Mouse (Mus musculus) layer of hippocampus, postnatal 10 days (tissue): ENCODE results near the gene Akap1. TPM values are rescaled to one million over a fixed set of nuclear protein-coding genes. Genes with fewer than 3 reads are reported as not detected.

Experiments
- DNase-seq, 2 experiments: peaks; one replicate each; pipeline ENCODE4 v3.0.0; 2021; ENCODE audit warnings: low spot score in 2 of 2
- total RNA-seq, 2 experiments: library from RNA; stranded (reverse); gene quantifications; 2 replicates each; pipeline ENCODE4 v1.2.3; 2021

Gene Akap1
- total RNA-seq, 2 experiments from 2014 or later: 44.1 to 45.8 TPM

DNA sequence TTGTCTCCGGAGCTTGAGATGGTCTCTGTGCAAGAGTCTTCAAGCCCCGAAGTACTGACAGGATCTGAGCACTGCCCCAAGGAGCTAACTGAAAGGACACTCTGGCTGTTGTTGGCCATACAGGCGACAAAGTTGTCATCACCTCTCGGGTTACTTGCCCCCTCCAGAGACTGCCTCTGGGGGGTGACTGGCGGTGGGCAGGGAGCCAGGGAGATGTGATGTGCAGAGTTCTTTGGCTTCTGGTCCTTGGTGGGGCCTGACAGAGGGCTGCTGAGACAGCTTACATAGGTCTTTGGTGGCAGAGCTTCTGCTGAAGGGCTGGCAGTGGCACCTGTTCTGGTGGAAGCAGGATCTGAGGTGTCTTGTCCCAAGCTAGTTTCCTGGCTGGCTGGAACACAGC, 20.0 kb downstream of the Akap1 start:
- DNase-seq: no peak

DNA sequence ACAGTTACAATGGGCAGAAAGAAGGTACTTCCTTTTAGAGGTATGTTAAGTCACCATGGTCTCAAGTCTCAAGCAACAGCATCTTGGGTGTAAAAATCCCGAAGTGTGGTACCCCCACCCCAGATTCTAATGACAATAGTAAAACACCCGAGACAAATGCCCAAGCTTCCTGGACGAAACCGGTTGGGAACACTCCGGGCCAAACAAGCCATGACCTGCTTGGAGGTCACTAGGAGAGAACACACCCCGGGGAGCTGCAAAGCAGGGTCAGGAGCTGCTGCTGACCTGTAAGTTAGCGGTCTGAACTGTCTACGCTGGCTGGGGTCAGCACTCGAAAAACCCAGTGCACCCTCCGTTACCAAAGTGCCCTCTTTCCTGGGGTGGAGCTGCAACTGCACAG, 21.1 kb downstream of the Akap1 start:
- no peak for DNase-seq

DNA sequence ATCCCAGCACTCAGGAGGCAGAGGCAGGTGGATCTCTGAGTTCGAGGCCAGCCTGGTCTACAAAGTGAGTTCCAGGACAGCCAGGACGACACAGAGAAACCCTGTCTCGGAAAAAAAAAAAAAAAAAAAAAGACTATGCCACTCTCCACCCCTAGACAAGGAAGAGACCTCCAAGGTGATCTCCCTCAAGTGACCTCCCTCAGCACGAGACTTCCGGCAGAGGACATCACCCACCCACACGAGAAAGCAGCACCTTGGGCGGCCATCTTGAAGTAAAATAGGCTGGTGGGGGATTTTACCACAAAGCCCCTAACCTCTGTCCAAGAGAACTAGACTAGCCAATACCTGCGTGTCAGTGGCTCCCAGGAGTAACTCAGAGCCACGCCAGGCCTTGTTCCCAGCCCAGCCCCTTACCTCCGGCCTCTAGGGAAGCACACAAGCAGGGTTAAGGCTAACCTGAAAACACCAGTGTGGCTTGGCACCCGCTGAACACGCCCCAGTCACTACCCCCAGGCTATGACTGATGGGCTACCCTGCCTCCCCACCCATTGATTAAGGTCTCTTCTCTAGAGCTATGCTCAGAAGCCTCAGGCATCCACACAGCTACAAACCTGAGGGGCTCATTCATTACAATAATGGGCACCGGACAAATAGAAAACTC, 21.9 kb downstream of the Akap1 start:
- DNase-seq: no peak

DNA sequence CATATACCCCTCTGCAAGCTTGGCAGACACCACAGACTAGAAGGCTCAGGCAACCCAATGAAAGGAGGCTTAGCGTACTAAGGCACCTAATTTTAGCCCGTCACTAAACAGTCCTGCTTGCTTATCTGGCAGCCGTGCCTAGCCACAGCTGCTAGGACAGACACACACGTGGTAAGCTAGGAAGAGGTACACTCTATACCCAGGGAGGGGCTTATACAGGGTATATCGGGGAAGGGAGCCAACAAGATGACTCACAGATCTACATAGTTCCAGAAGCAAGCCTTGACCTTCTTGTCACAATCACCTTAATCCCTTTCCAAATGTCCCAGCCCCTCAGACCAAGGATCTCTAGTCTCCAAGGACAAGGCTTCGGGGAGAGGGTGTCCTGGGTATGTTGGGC, 23.0 kb downstream of the Akap1 start:
- DNase-seq: no peak

DNA sequence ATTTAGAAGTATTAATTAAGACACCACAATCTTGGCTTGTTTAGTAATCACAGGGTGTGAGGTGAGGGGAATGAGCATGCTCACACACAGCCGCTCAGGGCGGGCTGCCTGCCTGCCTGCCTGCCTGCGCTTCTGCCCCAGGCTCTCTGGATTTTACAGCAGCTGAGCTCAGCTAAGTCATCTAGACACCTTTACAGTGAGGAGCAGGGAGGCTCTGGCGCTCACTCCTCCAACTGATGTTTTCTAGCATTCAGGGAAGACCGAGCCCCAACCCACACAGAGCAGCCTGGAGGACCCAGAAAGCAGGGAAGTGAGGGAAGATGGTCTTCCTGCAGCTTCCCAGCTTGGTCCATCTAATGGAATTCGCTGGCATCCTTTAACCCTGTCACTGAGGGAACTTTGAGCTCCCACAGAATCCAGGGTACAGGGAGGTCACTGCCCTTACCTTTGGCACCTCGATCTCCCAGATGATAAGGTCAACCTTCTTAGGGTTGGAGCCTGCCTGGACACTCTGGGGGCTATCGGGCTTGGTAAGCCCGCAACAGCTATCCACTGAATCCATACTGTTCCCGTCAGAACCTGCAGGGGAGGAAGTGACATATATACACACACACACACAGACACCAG, 23.5 kb downstream of the Akap1 start:
- DNase-seq: no peak

DNA sequence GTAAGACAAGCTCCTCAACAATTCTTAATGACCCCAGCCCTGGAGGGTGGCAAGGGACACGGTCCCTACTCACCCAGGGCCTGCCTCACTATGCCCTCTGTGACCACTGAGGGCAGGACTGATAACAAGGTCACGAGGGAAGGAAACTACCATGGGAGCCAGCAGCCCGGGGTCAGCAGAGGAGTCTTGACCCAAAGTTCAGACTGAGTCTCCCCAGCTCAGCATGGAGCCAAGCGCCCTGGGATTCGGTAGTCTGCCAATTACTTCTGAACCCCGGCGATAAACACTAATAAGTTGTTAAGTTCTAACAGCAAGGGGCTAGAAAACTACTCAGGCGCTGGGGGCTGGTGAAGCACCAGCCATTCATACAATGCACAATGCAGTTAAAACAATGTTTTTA, 24.1 kb downstream of the Akap1 start:
- DNase-seq: no peak

DNA sequence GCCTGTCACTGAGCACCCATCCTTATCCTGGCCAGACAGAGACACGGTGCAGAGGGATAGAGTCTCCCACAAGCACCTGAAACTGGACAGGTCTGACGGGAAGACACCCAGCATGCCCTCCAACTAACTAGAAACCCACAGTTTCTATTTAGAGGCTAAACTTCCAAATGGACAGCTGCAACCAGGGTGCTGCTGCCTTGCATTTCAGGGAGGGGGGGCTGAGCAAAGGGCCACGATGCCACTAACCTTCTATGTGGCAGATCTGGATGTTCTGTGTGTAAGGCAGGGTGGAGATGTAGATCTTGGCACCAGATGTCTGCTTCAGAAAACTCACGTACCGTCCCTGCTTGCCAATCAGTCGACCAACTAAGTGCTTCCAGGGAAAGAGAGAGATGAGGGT, 25.0 kb downstream of the Akap1 start:
- DNase-seq: no peak

DNA sequence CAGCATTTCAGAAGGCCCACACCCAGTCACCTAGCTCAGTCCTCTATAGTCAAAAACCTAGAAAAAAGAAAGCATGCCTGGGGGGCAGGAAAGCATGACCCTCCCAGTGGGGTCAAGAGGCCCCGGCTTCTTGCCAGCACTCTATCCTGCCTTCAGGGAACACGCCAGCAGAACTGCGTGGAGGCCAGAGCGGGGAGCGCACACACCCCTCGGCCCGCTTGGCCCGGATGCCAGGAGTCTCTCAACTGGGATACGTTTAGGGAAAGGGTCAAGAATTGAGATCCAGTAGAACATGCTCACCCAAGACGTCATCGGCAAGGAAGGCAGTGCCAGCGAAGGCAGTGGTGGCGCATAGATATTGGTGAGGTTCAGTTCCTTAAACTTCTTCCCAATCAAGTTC, 25.8 kb downstream of the Akap1 start:
- no peak for DNase-seq

DNA sequence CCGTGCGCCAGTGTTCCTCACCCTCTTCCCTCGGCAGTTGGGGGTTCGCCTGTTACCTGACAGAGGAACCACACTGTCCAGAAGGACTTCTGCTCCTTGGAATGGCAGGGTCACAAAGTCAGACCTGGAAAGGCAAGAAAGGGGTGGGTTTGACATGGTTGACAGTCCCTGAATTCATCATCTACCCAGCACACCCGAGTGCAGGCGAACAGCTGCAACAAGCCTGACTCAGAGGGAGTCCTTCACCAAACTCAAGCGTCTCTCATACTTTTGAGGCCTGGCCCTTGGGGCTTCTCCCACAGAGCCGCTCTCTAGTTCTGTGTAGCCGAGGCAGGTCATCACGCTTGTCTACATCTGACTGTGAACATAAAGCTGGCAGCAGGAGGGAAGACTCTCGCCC, 29.8 kb downstream of the Akap1 start:
- no peak for DNase-seq

DNA sequence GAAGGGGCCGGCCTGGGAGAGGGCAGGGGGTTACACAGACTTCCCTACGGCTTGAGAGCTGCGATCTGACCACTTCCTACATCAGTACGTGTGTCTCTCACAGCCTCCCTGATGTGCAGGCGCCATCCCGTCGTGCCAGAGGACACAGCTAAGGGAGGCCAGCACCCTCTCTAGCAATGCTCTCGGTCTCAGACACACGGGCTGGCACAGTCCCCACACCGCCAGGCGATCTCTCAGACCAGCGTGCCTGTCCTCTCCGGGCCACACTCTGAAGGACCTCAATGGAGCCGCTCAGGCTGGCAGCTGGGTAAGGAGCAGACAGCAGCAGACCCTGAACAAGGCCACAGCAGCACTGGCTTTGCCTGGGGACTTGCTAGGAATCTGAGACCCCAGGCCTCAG, 30.3 kb downstream of the Akap1 start:
- DNase-seq: no peak

DNA sequence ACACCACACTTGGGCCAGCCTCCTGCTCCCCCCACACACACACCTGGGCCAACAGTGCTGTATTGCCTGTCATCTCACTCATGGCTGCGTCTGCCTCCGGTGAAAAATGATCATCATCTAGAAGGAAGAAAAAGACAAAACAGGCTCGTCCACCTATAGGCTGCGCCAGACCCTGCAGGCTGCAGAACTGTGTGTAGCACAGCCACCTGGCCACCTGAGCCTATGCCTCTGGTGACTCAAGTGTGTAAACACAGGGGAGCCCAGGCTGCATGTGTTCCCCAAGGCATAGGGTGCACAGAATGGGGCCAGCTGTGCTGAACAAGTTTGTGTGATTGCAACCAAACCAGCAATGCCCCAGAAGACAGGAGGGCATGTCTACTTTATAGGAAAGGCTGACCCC, 31.3 kb downstream of the Akap1 start:
- no peak for DNase-seq

DNA sequence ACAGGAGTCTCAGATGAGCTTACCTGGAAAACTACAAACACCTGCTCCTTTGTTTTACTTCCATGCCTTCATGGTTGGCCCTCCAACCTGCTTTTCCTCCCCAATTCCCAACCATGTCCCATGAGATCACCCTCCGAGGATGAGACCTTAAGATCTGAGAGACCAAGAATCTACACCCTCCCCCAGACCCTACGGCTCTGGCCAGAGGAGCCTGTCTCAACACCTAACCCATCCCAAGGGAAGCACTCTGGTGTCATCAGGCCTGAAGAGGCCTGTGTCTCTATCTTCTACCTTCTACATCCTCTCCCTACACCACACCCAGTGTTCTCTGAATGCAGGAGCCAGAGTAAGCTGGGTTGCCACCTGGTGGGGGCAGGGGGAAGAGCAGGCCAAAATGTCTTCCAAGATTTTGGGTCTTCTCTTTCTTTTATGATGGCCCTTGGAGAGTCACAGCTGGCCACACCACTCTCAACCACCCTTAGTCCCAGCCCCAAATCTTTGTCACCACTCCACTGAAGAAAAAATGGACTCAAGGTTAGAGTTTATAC, 34.1 kb downstream of the Akap1 start:
- peak in 1 of 2 experiments; percentile 48 for DNase-seq

DNA sequence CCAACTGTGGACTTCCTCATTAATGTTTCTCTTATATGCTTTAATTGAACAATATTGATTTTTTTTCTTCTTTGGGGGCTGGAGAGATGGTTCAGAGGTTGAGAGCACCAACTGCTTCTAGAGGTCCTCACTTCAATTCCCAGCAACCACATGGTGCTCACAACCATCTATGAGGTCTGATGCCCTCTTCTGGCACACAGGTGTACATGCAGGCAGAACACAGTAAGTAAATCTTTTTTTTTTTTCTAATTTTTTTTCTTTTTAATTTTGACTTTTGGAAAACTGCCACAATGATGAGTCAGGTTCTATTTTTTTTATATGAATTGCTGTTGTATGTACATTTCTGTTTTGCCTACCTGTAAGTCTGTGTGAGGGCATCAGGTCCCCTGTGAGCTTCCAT, 35.9 kb downstream of the Akap1 start:
- no peak for DNase-seq

DNA sequence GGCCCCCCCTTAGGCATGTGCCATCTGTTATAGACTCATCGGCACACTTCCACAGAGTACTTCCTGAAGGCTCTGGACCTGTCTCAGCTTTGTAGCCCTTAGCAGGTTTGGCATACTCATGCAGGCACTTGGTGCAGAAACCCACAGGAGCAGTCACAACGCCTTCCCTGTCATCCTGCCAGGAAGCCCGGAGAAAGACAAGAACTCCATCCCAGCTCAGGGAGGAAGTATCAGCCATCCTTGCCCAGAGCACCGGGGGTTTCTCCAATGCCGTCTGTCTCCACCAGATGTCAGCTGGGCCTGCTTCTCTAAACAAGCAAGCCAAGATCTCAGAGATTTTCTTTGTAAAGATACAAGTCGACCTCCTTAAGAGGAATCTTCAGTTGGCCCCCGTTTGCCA, 38.5 kb downstream of the Akap1 start:
- DNase-seq: no peak

DNA sequence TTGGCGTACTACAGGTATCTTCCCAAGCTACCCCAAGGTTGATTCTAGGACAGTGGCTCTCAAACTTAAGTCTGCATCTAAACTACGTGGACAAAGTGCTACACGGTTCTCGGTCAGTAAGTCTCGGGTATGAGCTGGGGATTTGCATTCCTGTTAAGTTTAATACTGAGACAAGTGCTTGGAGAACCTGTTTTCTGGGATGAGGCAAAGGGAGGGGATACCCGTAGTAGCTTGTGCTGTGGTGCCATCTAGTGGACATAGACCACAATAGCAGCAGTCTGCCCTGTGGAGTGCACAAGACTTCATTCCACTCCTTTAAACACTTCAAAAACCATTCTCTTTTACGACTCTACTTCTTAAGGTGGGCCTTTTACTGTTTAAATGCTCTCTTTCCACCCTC, 41.4 kb downstream of the Akap1 start:
- DNase-seq: peak; percentile 78 to 79

DNA sequence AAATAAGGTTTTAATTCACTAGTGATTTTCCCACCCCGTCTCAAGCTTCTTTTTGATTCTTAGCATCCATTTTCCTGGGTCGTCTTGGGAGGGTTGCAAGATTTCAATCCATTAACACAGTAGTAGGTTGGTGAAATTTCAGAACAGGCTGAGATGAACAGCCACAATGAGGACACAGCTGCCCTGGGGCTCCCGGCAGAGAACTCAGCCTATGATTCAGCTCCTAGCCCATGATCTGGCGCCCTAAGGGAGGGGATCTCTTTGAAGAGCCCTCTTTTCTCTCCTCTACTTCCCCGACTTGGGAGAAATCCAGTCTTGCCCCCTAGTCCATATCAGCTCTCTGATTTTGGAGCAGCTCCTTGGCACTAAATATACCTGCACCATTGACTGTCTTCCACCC, 41.9 kb downstream of the Akap1 start:
- no peak for DNase-seq

DNA sequence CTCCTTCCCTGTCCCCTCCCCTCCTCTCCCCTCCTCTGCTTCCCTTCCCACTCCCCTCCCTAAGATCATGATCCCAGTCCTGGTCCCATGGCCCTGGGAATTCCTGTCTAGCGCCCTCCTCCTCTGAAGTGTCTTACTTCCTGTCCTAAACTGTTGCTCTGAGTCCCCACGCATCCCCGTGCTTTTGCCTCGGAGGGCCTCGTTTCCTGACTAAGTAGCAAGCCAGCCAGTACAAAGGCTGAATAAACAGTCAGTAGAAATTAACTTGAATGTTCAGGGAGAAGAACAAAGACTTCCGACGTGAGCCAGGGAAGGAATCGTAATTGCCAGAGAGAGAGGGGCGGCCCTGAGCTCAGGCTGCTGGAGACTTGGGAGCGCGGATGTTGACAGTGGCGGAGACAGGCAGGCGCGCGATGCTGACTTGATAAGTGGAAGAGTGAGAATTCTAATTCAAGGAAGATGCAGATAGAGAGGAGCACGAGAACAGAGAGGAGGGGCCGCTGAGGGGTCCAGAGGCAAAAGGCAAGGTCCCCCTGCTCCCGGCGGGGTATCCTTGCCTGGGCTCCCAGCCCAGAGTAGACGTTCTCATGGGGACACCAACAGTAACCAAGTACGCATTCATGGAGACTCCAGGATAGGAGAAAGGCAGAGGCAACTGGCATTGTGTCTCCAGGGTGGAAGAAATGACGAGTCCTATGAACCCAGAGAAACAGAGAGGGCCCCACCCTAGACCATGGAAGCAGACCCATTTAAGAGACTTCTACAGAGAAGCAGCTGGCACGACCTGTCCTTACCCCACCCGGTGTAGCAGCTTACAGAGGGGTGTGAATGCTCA, 43.4 kb downstream of the Akap1 start:
- DNase-seq: no peak

DNA sequence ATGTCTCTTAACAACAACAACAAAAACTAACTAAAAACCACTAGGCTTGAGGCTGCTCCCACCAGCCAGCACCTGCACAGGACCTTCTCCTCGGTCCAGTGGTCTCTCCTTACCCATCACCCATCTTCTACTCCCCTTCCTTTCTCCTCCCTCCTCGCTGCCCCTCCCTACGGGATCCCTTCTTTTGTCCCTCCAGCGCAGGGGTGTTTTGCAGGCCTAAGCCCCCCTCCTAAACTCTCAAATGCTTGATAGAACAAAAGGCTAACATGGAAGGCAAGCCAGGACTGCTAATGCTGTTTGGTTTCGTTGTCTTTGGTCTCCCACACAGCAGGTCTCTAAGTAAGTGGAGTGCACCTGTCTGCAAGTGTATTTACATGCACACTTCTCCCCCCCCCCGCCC, 44.1 kb downstream of the Akap1 start:
- no peak for DNase-seq

DNA sequence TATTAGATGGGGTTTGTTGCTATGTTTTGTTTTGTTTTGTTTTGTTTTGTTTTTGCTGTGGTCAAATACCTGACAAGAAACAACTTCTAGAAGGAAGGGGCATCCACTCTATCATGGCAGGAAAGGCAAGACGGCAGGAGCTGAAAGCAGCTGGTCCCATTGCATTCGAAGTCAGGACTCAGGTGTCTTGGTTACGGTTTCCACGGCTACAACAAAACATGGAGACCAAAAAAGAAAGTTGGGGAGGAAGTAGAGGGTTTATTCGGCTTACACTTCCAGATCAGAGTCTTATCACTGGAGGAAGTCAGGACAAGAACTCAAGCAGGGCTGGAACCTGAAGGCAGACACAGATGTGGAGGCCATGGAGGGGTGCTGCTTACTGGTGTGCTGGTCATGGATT, 47.3 kb downstream of the Akap1 start:
- no peak for DNase-seq

DNA sequence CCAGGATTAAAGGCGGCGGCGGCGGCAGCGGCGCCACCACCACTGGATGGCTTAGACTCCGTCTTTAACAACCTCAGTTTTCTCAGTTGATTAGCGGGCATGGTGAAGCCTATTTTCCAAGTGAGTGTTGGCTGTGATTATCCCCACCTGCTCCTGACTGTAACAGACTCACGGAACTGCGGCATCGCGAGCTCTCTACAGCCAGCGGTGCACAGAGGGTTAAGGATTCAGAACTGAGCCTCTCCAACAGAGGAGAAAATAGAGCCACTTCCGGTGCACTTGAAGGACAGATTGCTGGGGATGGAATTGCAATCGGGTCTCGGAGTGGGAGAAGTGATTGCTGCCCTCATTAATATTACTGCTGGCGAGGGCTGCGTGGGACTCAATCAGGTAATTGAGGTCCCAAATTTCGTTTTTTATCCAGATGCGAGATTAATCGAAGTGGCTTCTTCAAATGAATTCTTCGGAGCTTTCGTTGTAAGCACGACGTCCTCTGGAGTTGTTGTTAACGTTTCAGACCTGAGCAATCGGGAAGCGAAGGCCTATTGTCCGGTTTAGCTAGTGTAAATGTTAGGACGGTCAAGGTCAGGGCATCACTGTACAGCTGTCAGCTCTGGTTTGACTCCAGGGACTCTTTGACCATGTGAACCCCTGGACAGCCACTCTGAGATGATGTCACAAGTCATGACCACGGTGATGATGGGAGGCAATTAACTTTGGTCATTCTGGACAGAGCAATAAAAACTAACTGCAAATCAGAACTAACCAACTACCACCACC, 61.0 kb downstream of the Akap1 start:
- DNase-seq: no peak

DNA sequence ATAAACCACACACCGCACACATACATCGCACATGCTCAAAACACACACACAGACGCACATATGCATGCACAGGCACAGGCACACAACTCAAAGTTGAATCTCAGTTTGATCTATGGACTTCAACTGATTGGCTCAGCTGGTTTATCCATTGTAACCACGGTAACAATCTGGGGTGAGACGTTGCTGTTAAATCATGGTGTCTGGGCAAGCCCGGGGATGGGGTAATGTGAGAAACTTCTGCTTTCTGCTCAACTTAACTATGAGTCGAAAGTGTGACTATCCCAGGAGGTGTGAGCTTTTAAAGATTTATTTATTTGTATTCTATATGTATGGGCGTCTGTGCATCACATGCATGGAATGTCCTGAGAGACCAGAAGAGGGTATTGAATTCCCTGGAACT, 68.2 kb downstream of the Akap1 start:
- DNase-seq: no peak
